Mouse (Mus musculus): Measurements from ENCODE around the gene Entpd5.

GRCm38 (mm10) chr12:84398629-84399028 lies 10.2 kb downstream of the Entpd5 start:
- no peak for TF ChIP-seq MAFK (IDR thresholded peaks at IDR 0.05; ENCODE audit: insufficient read depth, low read depth, low read length)
- TF ChIP-seq CHD2 (IDR thresholded peaks at IDR 0.05; ENCODE audit: low read depth, low read length) = no peak
- TF ChIP-seq ZNF384 (IDR thresholded peaks at IDR 0.05; ENCODE audit: low read depth, low read length) = no peak
- TF ChIP-seq ZC3H11A (IDR thresholded peaks at IDR 0.05; ENCODE audit: borderline replicate concordance, low read depth, low read length) = no peak

Data from ES-E14 (cell line).